Mouse (Mus musculus) cortical plate, adult 2 months (tissue): Measurements from ENCODE around the gene Nrl.

Experiments
- CTCF ChIP-seq: fragments of 200-500 bp; IDR thresholded peaks from 2 replicates; pipeline ENCODE4 v1.5.1; 2011; ENCODE audit warnings: mild to moderate bottlenecking, control low read depth, low read length; ENCODE audit not compliant: insufficient read depth; ENCODE audit errors: extremely low read depth
- POLR2A ChIP-seq: fragments of 200-500 bp; IDR thresholded peaks from 2 replicates; pipeline ENCODE4 v1.6.1; 2011; ENCODE audit warnings: mild to moderate bottlenecking, low read length, control low read depth; ENCODE audit not compliant: insufficient read depth; ENCODE audit errors: extremely low read depth

GRCm38 (mm10) chr14:55484430-55485085 is 40.2 kb downstream of the Nrl start:
- no peak for TF ChIP-seq CTCF
- no peak for TF ChIP-seq POLR2A
